Mouse (Mus musculus): ENCODE results near the gene Setd1b. TPM values are rescaled to one million over a fixed set of nuclear protein-coding genes. Genes with fewer than 3 reads are reported as not detected.

Setd1b gene
- total and polyA plus RNA-seq, 3 experiments = 0.50 to 9.1 (median 2.3) TPM

GRCm38 (mm10) chr5:123155425-123155824, 13.4 kb downstream of the Setd1b start (continued):
- TF ChIP-seq ZMIZ1 (IDR thresholded peaks at IDR 0.05; ENCODE audit: low read depth, low read length) = no peak
- no peak for TF ChIP-seq USF1 (IDR thresholded peaks at IDR 0.05; ENCODE audit: low read depth, low read length)
- no peak for TF ChIP-seq EP300 (IDR thresholded peaks at IDR 0.05; ENCODE audit: low read length)
- 0 out of 2 replicates have a peak, but pooled peaks have one; percentile 19 for TF ChIP-seq TCF12 (IDR thresholded peaks at IDR 0.05; ENCODE audit: low read depth, low read length)
- TF ChIP-seq CTCF (conservative IDR thresholded peaks at IDR 0.05 in 1 of 2, IDR thresholded peaks at IDR 0.05 in 1 of 2; ENCODE audit: low read depth in 2 of 2, low read length in 2 of 2) = peak; percentile 53 to 88
- TF ChIP-seq E2F4 (IDR thresholded peaks at IDR 0.05; ENCODE audit: insufficient replicate concordance, low read depth, low read length) = no peak
- no peak for TF ChIP-seq GABPA (IDR thresholded peaks at IDR 0.05; ENCODE audit: insufficient replicate concordance, low read depth, low read length)
- TF ChIP-seq JUND (conservative IDR thresholded peaks at IDR 0.05; ENCODE audit: low read depth, low read length) = no peak
- 0 out of 2 replicates have a peak, but pooled peaks have one; percentile 11 for TF ChIP-seq ZNF384 (IDR thresholded peaks at IDR 0.05; ENCODE audit: low read depth, low read length)
- TF ChIP-seq ZKSCAN1 (IDR thresholded peaks at IDR 0.05; ENCODE audit: borderline replicate concordance, low read depth, low read length) = no peak
- TF ChIP-seq PAX5 (IDR thresholded peaks at IDR 0.05; ENCODE audit: low read length) = no peak
- TF ChIP-seq CHD2 (IDR thresholded peaks at IDR 0.05; ENCODE audit: low read length) = no peak
- no peak for TF ChIP-seq BHLHE40 (IDR thresholded peaks at IDR 0.05; ENCODE audit: low read depth, low read length)
- peak; percentile 62 for TF ChIP-seq IRF4 (IDR thresholded peaks at IDR 0.05; ENCODE audit: low read depth, low read length)
- no peak for TF ChIP-seq JUN (IDR thresholded peaks at IDR 0.05; ENCODE audit: insufficient read depth, low read depth, low read length)
- peak; percentile 30; the same call in 1 of the 2 replicates for TF ChIP-seq MAZ (IDR thresholded peaks at IDR 0.05; ENCODE audit: low read depth, low read length)
- no peak for TF ChIP-seq POLR2AphosphoS2 (IDR thresholded peaks at IDR 0.05; ENCODE audit: low read depth, low read length)
- TF ChIP-seq ETS1 (conservative IDR thresholded peaks at IDR 0.05; ENCODE audit: low read depth, low read length) = no peak
- no peak for TF ChIP-seq USF2 (conservative IDR thresholded peaks at IDR 0.05; ENCODE audit: low read depth, low read length)
- peak; percentile 37; the same call in 1 of the 2 replicates for TF ChIP-seq ELF1 (IDR thresholded peaks at IDR 0.05; ENCODE audit: low read depth, low read length)
- TF ChIP-seq MXI1 (IDR thresholded peaks at IDR 0.05; ENCODE audit: low read depth, low read length) = no peak
- TF ChIP-seq ZC3H11A (IDR thresholded peaks at IDR 0.05; ENCODE audit: low read depth, low read length) = peak; percentile 64

- Histone ChIP-seq H3K36me3 (replicated peaks in 1 of 2; ENCODE audit: control insufficient read depth in 1 of 2, insufficient read depth in 1 of 2, low read length in 1 of 2) (peaks cover 80 to 91% of the 10 kb centered on the region in 2 experiments), H3K4me1 (ENCODE audit: control insufficient read depth in 1 of 2, insufficient read depth in 2 of 2) (peaks cover 5 to 13% of the 10 kb centered on the region in 2 experiments), H3K27me3 (replicated peaks) (no peaks in the 10 kb centered on the region), H3K4me2 (ENCODE audit: insufficient read depth, low read depth, poor library complexity, severe bottlenecking) (no peak overlapping the region), H3K79me2 (replicated peaks; ENCODE audit: control insufficient read depth, extremely low read depth, insufficient read depth, poor library complexity, severe bottlenecking) (peaks cover 6% of the 10 kb centered on the region), H3K9me3 (replicated peaks; ENCODE audit: low read length) (no peaks in the 10 kb centered on the region), H3K4me3 (replicated peaks in 1 of 3; ENCODE audit: low read depth in 2 of 3, low read length in 2 of 3, poor library complexity in 1 of 3) (no peak overlapping the region), H3K27ac (ENCODE audit: insufficient read depth, low read depth) (no peak overlapping the region), H3K9ac (ENCODE audit: insufficient read depth, low read depth) (no peak overlapping the region)
- TF ChIP-seq SMC3 (IDR thresholded peaks at IDR 0.05; ENCODE audit: low read depth, low read length) (peak; percentile 14; the same call in 1 of the 2 replicates), CTCF (conservative IDR thresholded peaks at IDR 0.05 in 1 of 2, IDR thresholded peaks at IDR 0.05 in 1 of 2; ENCODE audit: low read depth in 2 of 2, low read length in 2 of 2) (peak; percentile 33 to 60; a peak in 3 of 4 replicates), TBP (conservative IDR thresholded peaks at IDR 0.05; ENCODE audit: low read depth, low read length) (no peak)
- in situ Hi-C loops (cut with MboI; ENCODE audit: low pct_ligation_motif_present, low pct_unique_long_range_greater_than_20kb, low sequenced_read_pairs) (no loop called here), dilution Hi-C loops (cut with MboI; ENCODE audit: extremely low pct_ligation_motif_present, extremely low pct_unique_long_range_greater_than_20kb, low sequenced_read_pairs) (no loop called here)
- DNase-seq (ENCODE audit: extremely low read depth) = no peak
Observed at GRCm38 (mm10) chr5:123156763-123157162, 14.8 kb downstream of the Setd1b start.
